Mouse (Mus musculus) CH12.LX (cell line): Measurements from ENCODE around the gene Txndc15.

Experiments
- BHLHE40 ChIP-seq: IDR thresholded peaks from 2 replicates; pipeline ENCODE4 v1.6.1; 2011; ENCODE audit warnings: mild to moderate bottlenecking, low read depth, low read length, improper control_type of control experiment
- CHD1 ChIP-seq: IDR thresholded peaks from 2 replicates; pipeline ENCODE4 v1.6.1; 2012; ENCODE audit warnings: low read depth, low read length, improper control_type of control experiment, inconsistent platforms
- CTCF ChIP-seq, 2 experiments: IDR thresholded peaks in 1 of 2; conservative IDR thresholded peaks in 1 of 2; 2 replicates each; pipeline ENCODE4 v1.5.1; 2011 to 2012; ENCODE audit warnings: low read depth in 2 of 2, low read length in 2 of 2, improper control_type of control experiment in 1 of 2, inconsistent platforms in 1 of 2, mild to moderate bottlenecking in 1 of 2, moderate library complexity in 1 of 2
- EP300 ChIP-seq: IDR thresholded peaks from 2 replicates; pipeline ENCODE4 v1.6.1; 2011; ENCODE audit warnings: low read length, improper control_type of control experiment
- HCFC1 ChIP-seq: IDR thresholded peaks from 2 replicates; pipeline ENCODE4 v1.6.1; 2012; ENCODE audit warnings: low read depth, mild to moderate bottlenecking, inconsistent platforms, low read length, improper control_type of control experiment
- MXI1 ChIP-seq: IDR thresholded peaks from 2 replicates; pipeline ENCODE4 v1.6.1; 2011; ENCODE audit warnings: mild to moderate bottlenecking, low read depth, low read length, improper control_type of control experiment
- MYC ChIP-seq: IDR thresholded peaks from 2 replicates; pipeline ENCODE4 v1.6.1; 2011; ENCODE audit warnings: low read depth, mild to moderate bottlenecking, improper control_type of control experiment, low read length
- POLR2A ChIP-seq: IDR thresholded peaks from 2 replicates; pipeline ENCODE4 v1.6.1; 2011; ENCODE audit warnings: low read depth, mild to moderate bottlenecking, improper control_type of control experiment, low read length
- SIN3A ChIP-seq: IDR thresholded peaks from 2 replicates; pipeline ENCODE4 v1.6.1; 2012; ENCODE audit warnings: low read length, improper control_type of control experiment, inconsistent platforms
- UBTF ChIP-seq: IDR thresholded peaks from 2 replicates; pipeline ENCODE4 v1.6.1; 2012; ENCODE audit warnings: low read depth, mild to moderate bottlenecking, inconsistent platforms, low read length, improper control_type of control experiment, moderate library complexity
- USF1 ChIP-seq: IDR thresholded peaks from 2 replicates; pipeline ENCODE4 v1.6.1; 2014; ENCODE audit warnings: low read depth, mild to moderate bottlenecking, inconsistent platforms, low read length, improper control_type of control experiment
- ZNF384 ChIP-seq: IDR thresholded peaks from 2 replicates; pipeline ENCODE4 v1.6.1; 2012; ENCODE audit warnings: low read depth, low read length, improper control_type of control experiment, inconsistent platforms

DNA sequence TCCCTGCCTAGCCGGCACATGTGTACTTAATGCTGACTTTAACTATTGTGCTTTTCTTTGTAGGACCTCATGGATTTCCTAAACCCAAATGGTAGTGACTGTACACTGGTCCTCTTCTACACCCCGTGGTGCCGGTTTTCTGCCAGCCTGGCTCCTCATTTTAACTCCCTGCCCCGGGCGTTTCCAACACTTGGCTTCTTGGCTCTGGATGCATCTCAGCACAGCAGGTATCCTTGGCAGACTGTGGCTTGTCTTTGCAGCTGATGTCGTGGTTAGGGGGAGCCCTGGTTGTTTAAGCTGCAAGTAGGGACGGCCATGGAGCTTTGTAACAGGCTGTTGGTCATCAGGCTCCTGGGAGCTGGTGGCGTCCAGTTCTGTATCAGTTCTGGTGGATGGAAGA is 7.1 kb downstream of the Txndc15 start:
- TF ChIP-seq HCFC1 (no peak), SIN3A (no peak), USF1 (no peak), POLR2A (no peak), MYC (no peak), MXI1 (no peak), EP300 (no peak), UBTF (no peak), CTCF (conservative IDR thresholded peaks at IDR 0.05 in 1 of 2, IDR thresholded peaks at IDR 0.05 in 1 of 2; ENCODE audit: low read depth in 2 of 2, low read length in 2 of 2) (no peak), CHD1 (no peak), BHLHE40 (no peak), ZNF384 (no peak)
